11 mouse cellular contexts compared by ENCODE assay signal in the genomic region with DNA sequence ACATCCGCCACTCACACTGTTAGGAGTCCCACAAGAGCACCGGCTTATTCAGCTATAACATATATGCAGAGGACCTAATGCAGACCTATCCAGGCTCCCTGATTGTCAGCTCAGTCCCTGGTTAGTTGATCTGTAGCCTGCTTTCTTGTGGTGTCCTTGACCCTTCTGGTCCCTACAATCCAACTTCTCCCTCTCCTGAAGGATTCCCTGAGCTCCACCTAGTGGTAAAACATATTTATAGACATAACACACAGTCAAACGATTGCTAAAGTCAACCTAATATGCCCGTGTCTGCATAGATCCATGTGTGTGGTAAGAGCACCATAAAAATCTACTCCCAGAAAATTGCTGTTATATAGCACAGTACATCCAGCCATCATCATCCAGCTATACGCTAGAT. TPM values are rescaled to one million over a fixed set of nuclear protein-coding genes. Genes with fewer than 3 reads are reported as not detected.
DNase-seq lines count a peak whose midpoint lies in the region; ATAC-seq and TF ChIP-seq lines count a peak whose summit lies in the region.
"Had no signal": no experiment of that assay in that cellular context is flagged by ENCODE, and none has a peak within 500 bp of the region (broad histone marks: within the 10 kb centered on the region; RNA-seq: fewer than 3 reads in every experiment).

No protein-coding gene starts in this region.

- H3K9ac ChIP-seq in heart, adult 2 months (ENCODE audit: low read depth, low read length) = no peak overlapping the region
- H3K9ac ChIP-seq in heart, embryonic 11.5 days (ENCODE audit: low read depth, low read length) = no peak overlapping the region
- H3K9ac ChIP-seq in forebrain, embryonic 14.5 days (ENCODE audit: low read length) = no peak overlapping the region

- no peaks in the 10 kb centered on the region for H3K4me1 ChIP-seq in heart, adult 2 months (ENCODE audit: control insufficient read depth, insufficient read depth, low read length)
- no peaks in the 10 kb centered on the region for H3K4me1 ChIP-seq in heart, embryonic 11.5 days (ENCODE audit: control insufficient read depth, insufficient read depth, low read length)
- no peaks in the 10 kb centered on the region for H3K4me1 ChIP-seq in forebrain, embryonic 14.5 days (ENCODE audit: control insufficient read depth, insufficient read depth, low read length)

- DNase-seq in heart, adult 2 months = no peak
- DNase-seq in 3134 (ENCODE audit: extremely low read depth, insufficient read length, low spot score) (peak; percentile 10), Patski (ENCODE audit: low read depth, low spot score) (no peak)
- peak; percentile 58 for DNase-seq in forebrain, embryonic 14.5 days (ENCODE audit: low spot score)
- no peak for DNase-seq in adrenal gland, adult 8-10 months
- no peak for DNase-seq in spleen, postnatal 10 days (ENCODE audit: low spot score in 2 of 2)
- no peak for DNase-seq in c-Kit-positive CD71-positive TER-119-positive erythroid progenitor cells, embryonic 14.5 days (ENCODE audit: low spot score)
- DNase-seq: kidney, postnatal 36 days had no signal

- no peak overlapping the region for H3K4me2 ChIP-seq in heart, embryonic 11.5 days
- no peak overlapping the region for H3K4me2 ChIP-seq in forebrain, embryonic 14.5 days (ENCODE audit: low read length)

- 76% methylated on average over 5 of the region's 5 CpGs for WGBS in heart, adult 2 months
- WGBS in heart, embryonic 11.5 days (ENCODE audit: insufficient replicate concordance) = 72% methylated on average over 5 of the region's 5 CpGs
- WGBS in forebrain, embryonic 14.5 days = 70% methylated on average over 5 of the region's 5 CpGs

- H3K27me3 ChIP-seq in heart, adult 2 months (ENCODE audit: control insufficient read depth, insufficient read depth, low read length) = no peaks in the 10 kb centered on the region
- H3K27me3 ChIP-seq in heart, embryonic 11.5 days (ENCODE audit: control insufficient read depth, insufficient read depth, low read length) = no peaks in the 10 kb centered on the region
- peaks cover 12% of the 10 kb centered on the region for H3K27me3 ChIP-seq in Patski
- no peaks in the 10 kb centered on the region for H3K27me3 ChIP-seq in forebrain, embryonic 14.5 days (replicated peaks; ENCODE audit: control insufficient read depth, insufficient read depth, low read length)

- no peaks in the 10 kb centered on the region for H3K36me3 ChIP-seq in heart, adult 2 months (ENCODE audit: control insufficient read depth, insufficient read depth, low read length)
- H3K36me3 ChIP-seq in heart, embryonic 11.5 days (ENCODE audit: control insufficient read depth, insufficient read depth, low read length) = no peaks in the 10 kb centered on the region
- no peaks in the 10 kb centered on the region for H3K36me3 ChIP-seq in forebrain, embryonic 14.5 days (ENCODE audit: control insufficient read depth, insufficient read depth, low read length)
- H3K36me3 ChIP-seq: G1E had no signal

- H3K79me2 ChIP-seq in heart, adult 2 months (replicated peaks; ENCODE audit: control insufficient read depth, insufficient read depth, low read length) = no peaks in the 10 kb centered on the region

- POLR2A ChIA-PET in Patski (lab: Charles Lee) = no interaction called here

- H3K4me3 ChIP-seq in heart, adult 2 months = no peak overlapping the region
- no peak overlapping the region for H3K4me3 ChIP-seq in heart, embryonic 11.5 days (ENCODE audit: low read depth, low read length)
- no peak overlapping the region for H3K4me3 ChIP-seq in forebrain, embryonic 14.5 days (ENCODE audit: low read depth, low read length)

- ATAC-seq in heart, embryonic 11.5 days (replicated peaks; ENCODE audit: insufficient number of reproducible peaks, low FRiP score, low TSS enrichment) = no peak
- ATAC-seq in Patski = no peak
- peak; percentile 26; the same call in 1 of the 2 replicates for ATAC-seq in forebrain, embryonic 14.5 days

- no peak for TF ChIP-seq EP300 in heart, adult 2 months (IDR thresholded peaks at IDR 0.05; ENCODE audit: insufficient read depth, low read depth, low read length)

- no peaks in the 10 kb centered on the region for H3K9me3 ChIP-seq in heart, embryonic 11.5 days (replicated peaks; ENCODE audit: control insufficient read depth, low read length)
- H3K9me3 ChIP-seq in forebrain, embryonic 14.5 days (replicated peaks; ENCODE audit: control insufficient read depth, low read length) = no peaks in the 10 kb centered on the region

- H3K27ac ChIP-seq in heart, adult 2 months = no peak overlapping the region
- H3K27ac ChIP-seq in heart, embryonic 11.5 days (ENCODE audit: low read depth, low read length) = no peak overlapping the region
- H3K27ac ChIP-seq in forebrain, embryonic 14.5 days (ENCODE audit: low read depth, low read length) = no peak overlapping the region

- in situ Hi-C loops in Patski (cut with MboI; ENCODE audit: low pct_unique_long_range_greater_than_20kb) = no loop called here

- no peak for TF ChIP-seq POLR2A in heart, adult 2 months (IDR thresholded peaks at IDR 0.05; ENCODE audit: insufficient read depth, low read depth, low read length)

- intact Hi-C loops in heart, adult 2 months (cut with DNase I) = no loop called here

- TF ChIP-seq CTCF in heart, adult 2 months (IDR thresholded peaks at IDR 0.05) = peak; percentile 45
- peak; percentile 36 for TF ChIP-seq CTCF in Patski (IDR thresholded peaks at IDR 0.05)

- CTCF ChIA-PET in Patski (lab: Charles Lee) = no interaction called here

RNA-seq across cellular contexts. Expression of a gene that starts 37.5 kb away (rescaled TPM):
- not detected for total RNA-seq in heart, adult 2 months (2021)
- not detected in 2 replicates for polyA plus RNA-seq in heart, adult 2 months (2012; rRNA removed)
- not detected in 2 replicates for polyA plus RNA-seq in heart, embryonic 11.5 days (2014; fragmentation: Nextera tagmentation; extraction: Ambion mirVana)
- polyA plus RNA-seq in Patski (2021) = not detected
- polyA plus RNA-seq in forebrain, embryonic 14.5 days (2014; fragmentation: Nextera tagmentation; extraction: Ambion mirVana) = 0.07 and 0.19 TPM in 2 replicates
- 1 to 10 TPM in 1 of 4 experiments, under 1 TPM in 1, not detected in 2; 0.77 to 1.7 TPM for total RNA-seq in adrenal gland, adult 8-10 months (2022)
- polyA plus RNA-seq: G1E; lung, embryonic 16.5 days had no signal

Comparison
In these comparisons a context has a peak if more than half of its experiments do, and no peak if none do; other contexts are left out.
1. DNase-seq: peak in 3134 (single experiment) and forebrain, embryonic 14.5 days (single experiment); none in heart, adult 2 months (0 of 2), Patski (single experiment), adrenal gland, adult 8-10 months (single experiment), spleen, postnatal 10 days (0 of 2) and c-Kit-positive CD71-positive TER-119-positive erythroid progenitor cells, embryonic 14.5 days (single experiment).